Mouse (Mus musculus) heart, postnatal 0 days (tissue): ENCODE data around the gene Ccl2. TPM values are rescaled to one million over a fixed set of nuclear protein-coding genes. Genes with fewer than 3 reads are reported as not detected.

Experiments used
- ATAC-seq: fragments of 200-750 bp; cut with Nextera tagmentation; 2 replicates; pipeline ENCODE4 v1.8.0; 2017; ENCODE audit warnings: low read depth, moderate number of reproducible peaks, moderate library complexity; ENCODE audit not compliant: insufficient read depth
- DNase-seq: peaks from one replicate; pipeline ENCODE4 v3.0.0-alpha.2; 2016; ENCODE audit warnings: low spot score
- H3K27ac ChIP-seq: fragments of 300-500 bp; sonication (generic); 2 replicates; pipeline ENCODE4 v1.5.1; 2014; ENCODE audit warnings: low read depth, mild to moderate bottlenecking
- H3K27me3 ChIP-seq: fragments of 300-500 bp; sonication (generic); 2 replicates; pipeline ENCODE4 v1.6.1; 2014; ENCODE audit warnings: low read length, mixed read lengths; ENCODE audit not compliant: control insufficient read depth, insufficient read depth
- H3K36me3 ChIP-seq: fragments of 300-500 bp; sonication (generic); replicated peaks from 2 replicates; pipeline ENCODE4 v1.6.1; 2014; ENCODE audit warnings: low read length, mixed read lengths; ENCODE audit not compliant: control insufficient read depth, insufficient read depth
- H3K4me1 ChIP-seq: fragments of 300-500 bp; sonication (generic); 2 replicates; pipeline ENCODE4 v1.6.1; 2014; ENCODE audit warnings: antibody characterized with exemption; ENCODE audit not compliant: control insufficient read depth, insufficient read depth
- H3K4me2 ChIP-seq: fragments of 300-500 bp; sonication (generic); 2 replicates; pipeline ENCODE4 v1.6.1; 2014; ENCODE audit warnings: low read depth, mild to moderate bottlenecking, low read length, moderate library complexity
- H3K4me3 ChIP-seq: fragments of 300-500 bp; sonication (generic); 2 replicates; pipeline ENCODE4 v1.5.1; 2014; ENCODE audit warnings: low read depth, low read length
- H3K9ac ChIP-seq: fragments of 300-500 bp; sonication (generic); replicated peaks from 2 replicates; pipeline ENCODE4 v1.6.1; 2014; ENCODE audit warnings: low read depth, low read length, mixed read lengths
- H3K9me3 ChIP-seq: fragments of 300-500 bp; sonication (generic); replicated peaks from 2 replicates; pipeline ENCODE4 v1.6.1; 2016; ENCODE audit warnings: low read length; ENCODE audit not compliant: control insufficient read depth
- CTCF ChIP-seq: IDR thresholded peaks from 2 replicates; pipeline ENCODE4 v1.5.1; 2016; ENCODE audit warnings: antibody characterized with exemption, control low read depth, low read depth
- EP300 ChIP-seq: IDR thresholded peaks from 2 replicates; pipeline ENCODE4 v1.6.1; 2016; ENCODE audit warnings: antibody characterized with exemption, low read depth
- WGBS: fragments of 180-500 bp; shearing (Covaris S2); extraction: QIAGEN DNeasy Blood & Tissue Kit; methylation state at CpG from one replicate; pipeline ENCODE4 v1.1.7; 2014; 5-methylcytosine and 5-hydroxymethylcytosine counted together
- polyA plus RNA-seq: library from polyadenylated mRNA; unstranded; fragments of >200 nt; fragmentation: Nextera tagmentation; extraction: Ambion mirVana; gene quantifications from 2 replicates; pipeline ENCODE4 v1.2.1, GENCODE M21; 2015
- total RNA-seq: library from RNA; depleted of rRNA; stranded (reverse); fragments of >200 nt; gene quantifications from 2 replicates; pipeline ENCODE4 v1.2.3, GENCODE M21; 2014; ENCODE audit warnings: low replicate concordance

Ccl2 gene
- total and polyA plus RNA-seq, 2 experiments from 2014 or later, result 7.2 to 8.0 TPM

GRCm38 (mm10) chr11:82004810-82005209 lies 30.6 kb upstream of the Ccl2 start:
- no peak overlapping the region for H3K4me2 ChIP-seq
- no peaks in the 10 kb centered on the region for H3K27me3 ChIP-seq
- ATAC-seq, result no peak
- no peak overlapping the region for H3K9ac ChIP-seq
- no peak for DNase-seq
- H3K27ac ChIP-seq, result no peak overlapping the region
- WGBS, result 58% methylated on average over 2 of the region's 2 CpGs
- H3K4me3 ChIP-seq, result no peak overlapping the region
- H3K4me1 ChIP-seq, result no peaks in the 10 kb centered on the region; the same call in 1 of the 2 replicates
- H3K36me3 ChIP-seq, result no peaks in the 10 kb centered on the region
- TF ChIP-seq EP300 (no peak), CTCF (no peak)
- no peaks in the 10 kb centered on the region for H3K9me3 ChIP-seq

DNA sequence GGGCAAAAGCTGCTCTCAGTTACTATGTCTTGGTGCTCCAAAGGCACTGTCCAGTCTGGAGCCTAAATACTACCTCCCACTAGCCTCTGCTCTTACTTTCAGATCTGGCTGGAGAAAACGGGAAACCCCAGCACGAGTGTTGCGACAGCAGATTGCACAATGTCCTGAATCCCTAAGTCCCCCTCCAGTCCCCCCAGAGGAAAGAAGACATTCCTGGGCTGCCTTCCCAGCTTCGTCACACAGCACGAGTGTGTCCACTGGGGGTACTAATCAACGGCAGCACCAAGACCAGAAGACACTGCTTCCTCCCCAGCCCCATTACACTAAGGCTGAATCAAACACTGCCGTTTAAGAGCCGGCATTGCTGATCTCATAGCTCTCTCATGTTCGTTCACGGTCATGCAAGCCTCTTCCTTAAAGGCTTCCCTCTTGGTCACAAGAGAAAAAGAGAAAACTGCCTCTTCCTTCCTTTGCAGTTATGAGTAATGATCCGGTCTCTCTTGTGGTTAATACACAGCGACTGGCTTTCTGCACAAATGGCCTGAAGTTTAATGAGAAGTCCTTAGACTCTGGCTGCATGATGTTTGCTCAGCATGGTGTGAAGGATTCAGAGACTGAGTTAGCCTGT lies 28.5 kb upstream of the Ccl2 start:
- peak; percentile 82 for DNase-seq
- no peaks in the 10 kb centered on the region; the same call in 1 of the 2 replicates for H3K4me1 ChIP-seq
- H3K4me3 ChIP-seq, result no peak overlapping the region
- H3K27me3 ChIP-seq, result no peaks in the 10 kb centered on the region
- no peak overlapping the region for H3K9ac ChIP-seq
- peak overlapping the region; percentile 58 for H3K27ac ChIP-seq
- no peak for TF ChIP-seq EP300
- no peak overlapping the region for H3K4me2 ChIP-seq
- ATAC-seq, result peak; percentile 73
- H3K36me3 ChIP-seq, result no peaks in the 10 kb centered on the region
- 30% methylated on average over 12 of the region's 12 CpGs for WGBS
- no peaks in the 10 kb centered on the region for H3K9me3 ChIP-seq

DNA sequence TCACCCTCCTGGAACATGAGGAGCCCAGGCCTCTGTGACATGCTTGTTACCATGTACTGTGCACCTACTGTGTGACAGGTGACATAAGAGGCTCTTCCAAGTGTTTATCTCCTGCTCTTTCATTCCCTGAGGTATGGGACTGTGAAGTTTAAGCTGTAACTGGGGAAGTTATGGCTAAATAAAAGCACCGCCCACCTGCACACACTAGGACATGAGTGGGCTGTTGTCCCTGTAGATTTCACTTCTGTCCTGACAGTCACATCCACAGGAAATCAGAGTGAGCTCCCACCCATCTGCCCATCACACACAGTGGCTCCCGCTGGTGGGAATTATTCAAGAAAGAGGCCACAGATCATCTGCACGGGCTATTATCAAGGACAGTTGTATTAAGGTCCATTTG lies 25.3 kb upstream of the Ccl2 start:
- no peak for ATAC-seq
- WGBS, result 79% methylated on average over 3 of the region's 3 CpGs
- no peaks in the 10 kb centered on the region for H3K27me3 ChIP-seq
- H3K36me3 ChIP-seq, result no peaks in the 10 kb centered on the region
- H3K4me2 ChIP-seq, result no peak overlapping the region
- H3K9ac ChIP-seq, result no peak overlapping the region
- H3K9me3 ChIP-seq, result no peaks in the 10 kb centered on the region
- no peaks in the 10 kb centered on the region; the same call in 1 of the 2 replicates for H3K4me1 ChIP-seq
- no peak overlapping the region for H3K27ac ChIP-seq
- DNase-seq, result no peak
- TF ChIP-seq CTCF, result no peak
- no peak overlapping the region for H3K4me3 ChIP-seq

- H3K27me3 ChIP-seq, result no peaks in the 10 kb centered on the region
- no peaks in the 10 kb centered on the region; the same call in 1 of the 2 replicates for H3K4me1 ChIP-seq
- no peak overlapping the region for H3K4me3 ChIP-seq
- H3K36me3 ChIP-seq, result no peaks in the 10 kb centered on the region
- no peak overlapping the region for H3K4me2 ChIP-seq
- TF ChIP-seq EP300 (no peak), CTCF (no peak)
- ATAC-seq (peak; percentile 30), DNase-seq (peak; percentile 69)
- no peak overlapping the region for H3K9ac ChIP-seq
- H3K27ac ChIP-seq, result no peak overlapping the region
- H3K9me3 ChIP-seq, result no peaks in the 10 kb centered on the region
- WGBS, result 39% methylated on average over 8 of the region's 8 CpGs
Measured at GRCm38 (mm10) chr11:82011411-82012193, 23.8 kb upstream of the Ccl2 start.

- Histone ChIP-seq H3K4me1 (no peaks in the 10 kb centered on the region), H3K36me3 (no peaks in the 10 kb centered on the region), H3K27ac (no peak overlapping the region), H3K4me3 (no peak overlapping the region), H3K9ac (no peak overlapping the region), H3K9me3 (no peaks in the 10 kb centered on the region), H3K27me3 (no peaks in the 10 kb centered on the region), H3K4me2 (no peak overlapping the region)
- DNase-seq, result no peak
- ATAC-seq, result no peak
- TF ChIP-seq CTCF (no peak), EP300 (no peak)
- 62% methylated on average over 1 of the region's 1 CpGs for WGBS
Measured at GRCm38 (mm10) chr11:82013756-82014155, 21.6 kb upstream of the Ccl2 start.
